18 mouse cellular contexts compared by ENCODE assay signal in genomic region chr1:174640901-174641300, GRCm38 (mm10).
"Had no signal": no experiment of that assay in that cellular context is flagged by ENCODE, and none has a peak within 500 bp of the region (broad histone marks: within the 10 kb centered on the region; RNA-seq: fewer than 3 reads in every experiment).

No protein-coding gene starts in this region.

- H3K27ac ChIP-seq: midbrain, embryonic 10.5 days; midbrain, embryonic 12.5 days; neural tube, embryonic 13.5 days; neural tube, embryonic 15.5 days had no signal

- DNase-seq: lung, adult 18-20 months; lung, embryonic 14.5 days; lung, postnatal 10 days; lung, postnatal 4 days; midbrain, embryonic 14.5 days; retina, postnatal 1 day; right cerebral cortex, adult 18-20 months; right cerebral cortex, postnatal 25 days; right cerebral cortex, postnatal 4 days; spleen, adult 18-20 months; thymus, adult 18-20 months; thymus, postnatal 14 days; thymus, postnatal 36 days had no signal

- H3K4me3 ChIP-seq: midbrain, embryonic 10.5 days; midbrain, embryonic 12.5 days; myocyte; neural tube, embryonic 13.5 days; neural tube, embryonic 15.5 days had no signal

- H3K4me1 ChIP-seq: midbrain, embryonic 10.5 days; midbrain, embryonic 12.5 days; neural tube, embryonic 15.5 days had no signal
